Mouse (Mus musculus) lung, embryonic 15.5 days (tissue): Measurements from ENCODE around the gene Cpeb4. TPM values are rescaled to one million over a fixed set of nuclear protein-coding genes. Genes with fewer than 3 reads are reported as not detected.

ENCODE experiments used
- ATAC-seq: fragments of 200-750 bp; cut with Nextera tagmentation; 2 replicates; pipeline ENCODE4 v1.8.0; 2017; ENCODE audit warnings: moderate number of reproducible peaks, borderline replicate concordance; ENCODE audit not compliant: low FRiP score, low TSS enrichment; ENCODE audit errors: extremely low read depth
- H3K27ac ChIP-seq: fragments of 300-500 bp; sonication (generic); 2 replicates; pipeline ENCODE4 v1.5.1; 2015; ENCODE audit warnings: moderate library complexity, mild to moderate bottlenecking, inconsistent platforms
- H3K27me3 ChIP-seq: fragments of 300-500 bp; sonication (generic); 2 replicates; pipeline ENCODE4 v1.6.1; 2015; ENCODE audit warnings: inconsistent platforms
- H3K36me3 ChIP-seq: fragments of 300-500 bp; sonication (generic); 2 replicates; pipeline ENCODE4 v1.6.1; 2015; ENCODE audit warnings: inconsistent platforms
- H3K4me1 ChIP-seq: fragments of 300-500 bp; sonication (generic); 2 replicates; pipeline ENCODE4 v1.6.1; 2015; ENCODE audit warnings: inconsistent platforms
- H3K4me2 ChIP-seq: fragments of 300-500 bp; sonication (generic); 2 replicates; pipeline ENCODE4 v1.6.1; 2015; ENCODE audit warnings: inconsistent platforms, mild to moderate bottlenecking, moderate library complexity
- H3K4me3 ChIP-seq: fragments of 300-500 bp; sonication (generic); 2 replicates; pipeline ENCODE4 v1.5.1; 2015; ENCODE audit warnings: mild to moderate bottlenecking, inconsistent platforms
- H3K9ac ChIP-seq: fragments of 300-500 bp; sonication (generic); 2 replicates; pipeline ENCODE4 v1.6.1; 2015; ENCODE audit warnings: inconsistent platforms
- H3K9me3 ChIP-seq: fragments of 300-500 bp; sonication (generic); 2 replicates; pipeline ENCODE4 v1.6.1; 2016; ENCODE audit warnings: inconsistent platforms
- WGBS: fragments of 180-500 bp; shearing (Covaris S2); methylation state at CpG from one replicate; pipeline ENCODE4 v1.1.7; 2015; 5-methylcytosine and 5-hydroxymethylcytosine counted together
- polyA plus RNA-seq: library from polyadenylated mRNA; unstranded; fragments of >200 nt; fragmentation: Nextera tagmentation; extraction: Ambion mirVana; gene quantifications from 2 replicates; pipeline ENCODE4 v1.2.1, GENCODE M21; 2015

The Cpeb4 gene
- polyA plus RNA-seq, 1 experiment from 2014 or later = 3.3 TPM

DNA sequence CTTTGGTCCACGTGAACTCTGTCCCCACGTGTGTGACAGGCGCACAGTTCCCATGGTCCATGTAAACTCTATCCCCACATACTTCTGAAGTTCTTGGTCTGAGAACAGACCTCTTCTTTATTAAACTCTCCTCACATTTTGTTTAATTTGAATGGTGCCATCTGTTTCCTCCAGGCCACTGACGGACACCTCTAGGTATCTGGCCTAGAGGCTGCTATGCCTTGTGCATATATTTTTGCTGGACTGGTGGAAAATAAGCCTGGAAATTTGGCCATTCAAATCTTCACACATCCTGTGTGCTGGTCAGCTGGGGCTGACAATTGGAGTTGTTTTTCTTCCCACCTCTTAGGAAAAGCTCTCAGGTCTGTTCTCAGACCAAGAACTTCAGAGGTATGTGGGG is 23.3 kb upstream of the Cpeb4 start:
- H3K27ac ChIP-seq = no peak overlapping the region
- WGBS = 83% methylated on average over 4 of the region's 4 CpGs
- no peak for ATAC-seq
- H3K36me3 ChIP-seq = no peaks in the 10 kb centered on the region
- H3K4me1 ChIP-seq = peaks cover 8% of the 10 kb centered on the region; the same call in 1 of the 2 replicates
- no peaks in the 10 kb centered on the region for H3K27me3 ChIP-seq
- H3K9ac ChIP-seq = no peak overlapping the region
- no peaks in the 10 kb centered on the region for H3K9me3 ChIP-seq
- H3K4me2 ChIP-seq = no peak overlapping the region
- H3K4me3 ChIP-seq = no peak overlapping the region

DNA sequence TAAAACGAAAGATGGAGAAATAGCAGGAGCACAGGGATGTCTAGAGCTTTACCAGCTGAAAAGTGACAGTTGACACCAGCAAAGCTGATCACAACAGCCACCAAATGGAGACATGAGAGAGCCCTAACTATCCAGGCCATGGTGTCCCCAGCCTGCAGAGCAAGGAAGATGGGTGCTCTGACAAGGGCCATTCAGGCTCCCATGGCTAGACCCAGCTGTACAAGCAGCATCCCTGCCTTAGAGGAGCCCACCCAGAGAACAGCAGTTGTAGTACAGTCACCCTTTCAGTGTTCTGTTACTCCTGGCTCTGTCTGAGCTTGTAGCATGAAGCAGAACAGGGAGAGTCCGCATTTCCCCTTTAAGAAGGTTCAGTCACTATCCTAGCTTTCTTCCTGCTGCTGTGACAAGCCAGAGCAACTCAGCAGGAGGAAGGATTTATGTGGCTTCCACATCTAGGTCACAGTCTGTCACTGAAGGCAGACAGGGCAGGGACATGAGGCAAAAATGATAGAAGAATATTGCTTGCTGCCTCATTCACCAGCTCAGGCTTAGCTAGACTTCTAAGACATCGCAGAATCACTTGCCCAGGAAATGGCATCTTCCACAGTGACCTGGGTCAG is 21.7 kb upstream of the Cpeb4 start:
- Histone ChIP-seq H3K27me3 (no peaks in the 10 kb centered on the region), H3K4me3 (no peak overlapping the region), H3K36me3 (no peaks in the 10 kb centered on the region), H3K4me2 (no peak overlapping the region), H3K9me3 (no peaks in the 10 kb centered on the region), H3K9ac (no peak overlapping the region), H3K27ac (no peak overlapping the region), H3K4me1 (peaks cover 8% of the 10 kb centered on the region; the same call in 1 of the 2 replicates)
- ATAC-seq = no peak
- WGBS = 79% methylated on average over 3 of the region's 3 CpGs

DNA sequence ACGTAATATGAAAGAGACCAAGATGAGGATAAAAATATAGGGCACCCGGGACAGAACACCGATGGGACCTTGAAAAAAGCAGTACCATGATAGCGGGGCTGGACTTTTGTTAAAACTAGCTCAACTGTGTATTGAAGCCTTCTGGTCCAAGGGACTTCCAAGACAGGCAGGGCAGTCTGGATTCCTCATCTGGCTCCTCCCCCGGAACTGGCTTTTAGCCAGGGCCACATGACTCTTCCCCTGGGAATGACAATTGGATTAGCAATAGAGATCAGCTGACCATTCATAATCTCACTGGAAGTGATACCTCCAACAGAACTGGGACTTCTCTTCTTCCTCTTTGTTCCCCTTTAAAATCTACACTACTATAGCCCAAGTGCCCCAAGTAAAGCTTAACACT is 21.0 kb upstream of the Cpeb4 start:
- Histone ChIP-seq H3K4me3 (no peak overlapping the region), H3K27me3 (no peaks in the 10 kb centered on the region), H3K9me3 (no peaks in the 10 kb centered on the region), H3K4me1 (peaks cover 8% of the 10 kb centered on the region; the same call in 1 of the 2 replicates), H3K36me3 (no peaks in the 10 kb centered on the region), H3K27ac (no peak overlapping the region), H3K9ac (no peak overlapping the region), H3K4me2 (no peak overlapping the region)
- WGBS = 77% methylated on average over 5 of the region's 5 CpGs
- ATAC-seq = no peak

- Histone ChIP-seq H3K27me3 (no peaks in the 10 kb centered on the region), H3K27ac (no peak overlapping the region), H3K4me3 (no peak overlapping the region), H3K9ac (no peak overlapping the region), H3K4me1 (peaks cover 8% of the 10 kb centered on the region; the same call in 1 of the 2 replicates), H3K4me2 (no peak overlapping the region), H3K9me3 (no peaks in the 10 kb centered on the region), H3K36me3 (no peaks in the 10 kb centered on the region)
- no peak for ATAC-seq
- WGBS = 62% methylated on average over 4 of the region's 4 CpGs
Measured at GRCm38 (mm10) chr11:31851702-31852560, 20.1 kb upstream of the Cpeb4 start.

DNA sequence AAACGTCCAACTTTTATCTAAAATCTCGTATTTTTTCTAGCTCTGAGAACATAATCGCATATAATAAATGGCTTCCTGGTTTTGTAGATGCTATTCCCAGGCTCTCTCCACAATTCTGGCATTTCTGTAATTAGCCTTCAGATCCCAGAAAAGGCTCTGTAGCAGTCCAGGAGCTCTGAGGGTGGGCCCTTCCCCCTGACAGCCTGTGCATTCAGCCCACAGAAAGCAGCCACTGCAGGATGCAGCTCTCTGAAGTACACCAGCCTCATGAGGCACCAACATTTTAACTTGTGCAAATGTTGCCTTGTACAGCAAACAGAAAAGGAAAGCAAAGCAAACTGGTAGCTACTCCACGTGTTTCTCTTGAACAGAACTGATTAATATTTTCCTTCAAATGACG is 17.1 kb upstream of the Cpeb4 start:
- Histone ChIP-seq H3K27ac (no peak overlapping the region), H3K4me3 (no peak overlapping the region), H3K27me3 (no peaks in the 10 kb centered on the region), H3K4me2 (no peak overlapping the region), H3K9me3 (no peaks in the 10 kb centered on the region), H3K36me3 (no peaks in the 10 kb centered on the region), H3K4me1 (peaks cover 8% of the 10 kb centered on the region; the same call in 1 of the 2 replicates), H3K9ac (no peak overlapping the region)
- 59% methylated on average over 5 of the region's 5 CpGs for WGBS
- ATAC-seq = no peak

DNA sequence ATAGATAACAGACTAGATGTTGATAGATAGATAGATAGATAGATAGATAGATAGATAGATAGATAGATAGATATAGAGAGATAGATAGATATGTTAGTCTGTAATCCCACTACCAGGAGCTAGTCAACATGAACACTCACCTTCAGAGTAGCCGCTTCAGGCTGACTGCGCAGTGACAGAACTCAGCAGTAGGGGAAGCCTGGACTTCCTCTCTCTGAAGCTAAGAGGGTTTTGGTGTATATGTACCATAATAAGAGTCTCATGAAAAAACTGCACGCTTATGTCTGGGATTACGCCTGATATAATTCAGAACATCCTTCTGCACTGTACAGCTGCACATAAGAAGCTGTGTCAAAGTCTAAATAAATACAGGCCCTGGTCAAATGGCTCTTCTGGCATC is 14.5 kb upstream of the Cpeb4 start:
- Histone ChIP-seq H3K4me2 (no peak overlapping the region), H3K4me3 (no peak overlapping the region), H3K36me3 (no peaks in the 10 kb centered on the region), H3K9me3 (no peaks in the 10 kb centered on the region), H3K4me1 (no peaks in the 10 kb centered on the region), H3K9ac (no peak overlapping the region), H3K27ac (no peak overlapping the region), H3K27me3 (no peaks in the 10 kb centered on the region)
- no peak for ATAC-seq
- 92% methylated on average over 4 of the region's 4 CpGs for WGBS

GRCm38 (mm10) chr11:31861149-31861890 is 10.7 kb upstream of the Cpeb4 start:
- 66% methylated on average over 6 of the region's 6 CpGs for WGBS
- Histone ChIP-seq H3K4me2 (no peak overlapping the region), H3K4me3 (no peak overlapping the region), H3K9me3 (no peaks in the 10 kb centered on the region), H3K27me3 (no peaks in the 10 kb centered on the region), H3K27ac (no peak overlapping the region), H3K4me1 (no peaks in the 10 kb centered on the region), H3K9ac (no peak overlapping the region), H3K36me3 (no peaks in the 10 kb centered on the region)
- no peak for ATAC-seq

GRCm38 (mm10) chr11:31867976-31868375 is 4.0 kb upstream of the Cpeb4 start:
- no peaks in the 10 kb centered on the region for H3K36me3 ChIP-seq
- H3K4me1 ChIP-seq = peaks cover 15% of the 10 kb centered on the region
- H3K9me3 ChIP-seq = no peaks in the 10 kb centered on the region
- no peak overlapping the region for H3K9ac ChIP-seq
- H3K27me3 ChIP-seq = no peaks in the 10 kb centered on the region; the same call in 1 of the 2 replicates
- no peak overlapping the region for H3K4me3 ChIP-seq
- H3K4me2 ChIP-seq = no peak overlapping the region
- 69% methylated on average over 4 of the region's 4 CpGs for WGBS
- no peak overlapping the region for H3K27ac ChIP-seq
- no peak for ATAC-seq

DNA sequence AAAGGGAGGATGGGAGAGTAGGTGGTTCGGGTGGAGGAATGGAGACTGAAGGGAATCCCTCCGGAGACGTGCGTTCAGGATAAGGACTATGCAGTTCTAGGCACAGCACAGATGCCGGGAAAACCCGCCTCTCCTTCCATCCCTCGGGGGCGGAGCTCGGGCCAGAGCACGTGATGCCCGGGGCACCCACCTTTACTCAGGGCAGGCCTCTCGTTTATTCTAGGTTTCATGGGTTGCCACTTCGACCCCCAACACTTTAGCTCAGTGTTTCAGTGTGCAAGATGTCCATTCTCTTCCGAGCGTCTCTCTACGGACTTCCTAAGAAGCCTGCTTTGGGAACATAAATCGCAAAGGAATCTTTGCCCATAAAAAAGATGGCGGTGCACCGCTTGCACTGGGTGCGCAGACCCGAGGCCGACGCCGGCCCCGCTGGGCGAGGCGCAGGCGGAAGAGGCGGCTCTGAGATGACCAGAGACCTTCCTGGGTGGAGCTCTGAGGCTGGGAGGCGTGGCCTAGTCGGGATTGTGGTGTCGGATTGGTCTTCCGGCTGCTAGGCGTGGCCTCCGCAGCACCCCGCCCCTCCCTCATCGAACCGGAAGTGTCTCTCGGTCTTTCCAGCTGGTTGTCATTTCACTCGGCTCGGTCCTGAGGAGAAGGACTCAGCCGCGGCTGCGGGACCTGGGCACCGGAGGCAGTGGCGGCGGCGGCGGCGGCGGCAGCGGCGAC is 1.6 kb upstream of the Cpeb4 start:
- Histone ChIP-seq H3K36me3 (no peaks in the 10 kb centered on the region), H3K9ac (peak overlapping the region; percentile 77), H3K4me1 (peaks cover 24% of the 10 kb centered on the region), H3K9me3 (no peaks in the 10 kb centered on the region), H3K4me2 (peak overlapping the region; percentile 87), H3K27ac (peak overlapping the region; percentile 71), H3K4me3 (peak overlapping the region; percentile 79), H3K27me3 (no peaks in the 10 kb centered on the region; the same call in 1 of the 2 replicates)
- 0% methylated on average over 49 of the region's 53 CpGs for WGBS
- peak; percentile 100 for ATAC-seq

DNA sequence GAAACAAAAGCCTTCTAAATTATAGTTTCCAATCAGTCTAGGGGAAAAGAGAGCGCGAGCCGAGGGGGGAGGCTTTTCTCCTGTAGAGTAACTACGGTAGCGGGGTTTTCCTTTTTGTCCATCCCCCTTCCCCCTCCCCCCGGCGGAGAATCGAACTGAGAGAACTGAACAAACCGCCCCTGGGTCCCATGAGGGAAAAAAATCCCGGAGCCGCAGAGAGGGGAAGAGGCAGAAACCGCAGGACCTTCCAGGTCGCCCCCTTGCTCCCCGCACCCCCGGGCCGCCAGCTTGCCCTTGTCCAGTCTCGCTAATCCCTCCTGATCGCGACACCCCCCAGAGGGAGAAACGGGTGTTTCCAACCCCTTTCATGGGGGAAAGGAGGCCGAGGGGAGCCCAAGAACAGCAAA is 873 bp upstream of the Cpeb4 start:
- H3K27me3 ChIP-seq = no peaks in the 10 kb centered on the region; the same call in 1 of the 2 replicates
- peak overlapping the region; percentile 87 for H3K4me2 ChIP-seq
- H3K4me3 ChIP-seq = peak overlapping the region; percentile 79
- no peaks in the 10 kb centered on the region for H3K9me3 ChIP-seq
- H3K36me3 ChIP-seq = no peaks in the 10 kb centered on the region
- peak; percentile 4; the same call in 1 of the 2 replicates for ATAC-seq
- WGBS = under 1% methylated on average over 18 of the region's 21 CpGs
- peaks cover 24% of the 10 kb centered on the region for H3K4me1 ChIP-seq
- peak overlapping the region; percentile 61 for H3K27ac ChIP-seq
- H3K9ac ChIP-seq = peak overlapping the region; percentile 77

- Histone ChIP-seq H3K4me3 (peak overlapping the region; percentile 28), H3K36me3 (no peaks in the 10 kb centered on the region), H3K27me3 (no peaks in the 10 kb centered on the region), H3K4me2 (peak overlapping the region; percentile 51), H3K9ac (0 out of 2 replicates have a peak overlapping the region, but pooled peaks have one; percentile 12), H3K9me3 (no peaks in the 10 kb centered on the region), H3K27ac (no peak overlapping the region), H3K4me1 (peaks cover 31% of the 10 kb centered on the region)
- WGBS = 37% methylated on average over 15 of the region's 15 CpGs
- ATAC-seq = no peak
Measured at GRCm38 (mm10) chr11:31872546-31873261, 693 bp downstream of the Cpeb4 start.
